Mouse (Mus musculus): ENCODE measurements around the gene Dnah17. TPM values are rescaled to one million over a fixed set of nuclear protein-coding genes. Genes with fewer than 3 reads are reported as not detected.
A peak's percentile ranks its signal among the peaks of the same experiment; 100 is the strongest.

Gene Dnah17
- total RNA-seq, 2 experiments from 2014 or later: not detected

- ATAC-seq (replicated peaks; ENCODE audit: low FRiP score, poor library complexity, severe bottlenecking): no peak
Measured at GRCm38 (mm10) chr11:118145771-118146351, 15.4 kb upstream of the Dnah17 start.

- ATAC-seq (replicated peaks; ENCODE audit: low FRiP score, poor library complexity, severe bottlenecking): no peak
Measured at GRCm38 (mm10) chr11:118145092-118145491, 14.7 kb upstream of the Dnah17 start.

GRCm38 (mm10) chr11:118143731-118144130 is 13.3 kb upstream of the Dnah17 start:
- no peak for ATAC-seq (replicated peaks; ENCODE audit: low FRiP score, poor library complexity, severe bottlenecking)

- ATAC-seq (replicated peaks; ENCODE audit: low FRiP score, poor library complexity, severe bottlenecking): no peak
Measured at GRCm38 (mm10) chr11:118142547-118143165, 12.2 kb upstream of the Dnah17 start.

GRCm38 (mm10) chr11:118140771-118141565 is 10.5 kb upstream of the Dnah17 start:
- no peak for ATAC-seq (replicated peaks; ENCODE audit: low FRiP score, poor library complexity, severe bottlenecking)

GRCm38 (mm10) chr11:118138347-118138746 is 7.9 kb upstream of the Dnah17 start:
- ATAC-seq (replicated peaks; ENCODE audit: low FRiP score, poor library complexity, severe bottlenecking): no peak

- ATAC-seq (replicated peaks; ENCODE audit: low FRiP score, poor library complexity, severe bottlenecking): no peak
Measured at GRCm38 (mm10) chr11:118136172-118136632, 5.8 kb upstream of the Dnah17 start.

- ATAC-seq (replicated peaks; ENCODE audit: low FRiP score, poor library complexity, severe bottlenecking): no peak
Measured at GRCm38 (mm10) chr11:118135271-118135670, 4.8 kb upstream of the Dnah17 start.

- ATAC-seq (replicated peaks; ENCODE audit: low FRiP score, poor library complexity, severe bottlenecking): peak; percentile 46; the same call in 1 of the 2 replicates
Measured at GRCm38 (mm10) chr11:118133752-118134169, 3.3 kb upstream of the Dnah17 start.

GRCm38 (mm10) chr11:118133133-118133751 is 2.8 kb upstream of the Dnah17 start:
- ATAC-seq (replicated peaks; ENCODE audit: low FRiP score, poor library complexity, severe bottlenecking): no peak

- no peak for ATAC-seq (replicated peaks; ENCODE audit: low FRiP score, poor library complexity, severe bottlenecking)
Measured at GRCm38 (mm10) chr11:118132136-118132535, 1.7 kb upstream of the Dnah17 start.

- no peak for ATAC-seq (replicated peaks; ENCODE audit: low FRiP score, poor library complexity, severe bottlenecking)
Measured at GRCm38 (mm10) chr11:118129812-118130211, 622 bp downstream of the Dnah17 start.

- no peak for ATAC-seq (replicated peaks; ENCODE audit: low FRiP score, poor library complexity, severe bottlenecking)
Measured at GRCm38 (mm10) chr11:118121592-118121991, 8.8 kb downstream of the Dnah17 start.

- ATAC-seq (replicated peaks; ENCODE audit: low FRiP score, poor library complexity, severe bottlenecking): no peak
Measured at GRCm38 (mm10) chr11:118118777-118119176, 11.7 kb downstream of the Dnah17 start.

- no peak for ATAC-seq (replicated peaks; ENCODE audit: low FRiP score, poor library complexity, severe bottlenecking)
Measured at GRCm38 (mm10) chr11:118114581-118115110, 15.8 kb downstream of the Dnah17 start.

- no peak for ATAC-seq (replicated peaks; ENCODE audit: low FRiP score, poor library complexity, severe bottlenecking)
Measured at GRCm38 (mm10) chr11:118113516-118114205, 16.8 kb downstream of the Dnah17 start.

- ATAC-seq (replicated peaks; ENCODE audit: low FRiP score, poor library complexity, severe bottlenecking): peak; percentile 67
Measured at GRCm38 (mm10) chr11:118104001-118104400, 26.4 kb downstream of the Dnah17 start.

- ATAC-seq (replicated peaks; ENCODE audit: low FRiP score, poor library complexity, severe bottlenecking): no peak
Measured at GRCm38 (mm10) chr11:118103383-118103782, 27.1 kb downstream of the Dnah17 start.

- peak; percentile 78 for ATAC-seq (replicated peaks; ENCODE audit: low FRiP score, poor library complexity, severe bottlenecking)
Measured at GRCm38 (mm10) chr11:118102838-118103237, 27.6 kb downstream of the Dnah17 start.

Data from erythroid progenitor cell, adult 5-6 weeks (primary cell).